Comparison of ENCODE assay signal across 25 mouse cellular contexts in genomic region chr19:55616276-55616675, GRCm38 (mm10).
DNase-seq lines count a peak whose midpoint lies in the region.
"Had no signal": no experiment of that assay in that cellular context is flagged by ENCODE, and none has a peak within 500 bp of the region (broad histone marks: within the 10 kb centered on the region; RNA-seq: fewer than 3 reads in every experiment).

No protein-coding gene starts in this region.

- peaks cover 26% of the 10 kb centered on the region for H3K27me3 ChIP-seq in heart, embryonic 10.5 days (ENCODE audit: insufficient read depth, poor library complexity, severe bottlenecking)
- H3K27me3 ChIP-seq: intestine, embryonic 15.5 days had no signal

- H3K27ac ChIP-seq in heart, embryonic 10.5 days = no peak overlapping the region
- H3K27ac ChIP-seq: forebrain, embryonic 12.5 days; heart, embryonic 13.5 days; hindbrain, embryonic 12.5 days; hindbrain, postnatal 0 days; intestine, embryonic 15.5 days; kidney, postnatal 0 days; liver, embryonic 14.5 days; macrophage; midbrain, embryonic 13.5 days; neural tube, embryonic 13.5 days had no signal

- peak; percentile 47 to 66 for DNase-seq in cerebellum, postnatal 14 days
- no peak for DNase-seq in cerebellum, adult 11 months
- peak; percentile 34 for DNase-seq in heart, postnatal 4 days
- DNase-seq in heart, embryonic 10.5 days (ENCODE audit: low spot score) = no peak
- peak; percentile 66 for DNase-seq in adrenal gland, postnatal 10 days
- no peak for DNase-seq in ovary, postnatal 10 days (ENCODE audit: low spot score)
- no peak for DNase-seq in T-cell, adult 2 months (ENCODE audit: low spot score)
- DNase-seq: forebrain, postnatal 0 days; gastrocnemius, postnatal 10 days; layer of hippocampus, postnatal 36 days; liver; lung, adult 2 months; lung, postnatal 10 days; thymus, postnatal 4 days had no signal

- 82% methylated on average over 7 of the region's 7 CpGs for WGBS in heart, embryonic 10.5 days

- H3K36me3 ChIP-seq in heart, embryonic 10.5 days = no peaks in the 10 kb centered on the region
- H3K36me3 ChIP-seq: forebrain, embryonic 12.5 days; heart, embryonic 13.5 days; hindbrain, embryonic 12.5 days; intestine, embryonic 15.5 days; midbrain, embryonic 13.5 days; neural tube, embryonic 13.5 days had no signal

- no peak overlapping the region for H3K4me3 ChIP-seq in heart, embryonic 10.5 days
- H3K4me3 ChIP-seq: erythroblast, embryonic 14.5 days; forebrain, embryonic 12.5 days; heart, embryonic 13.5 days; hindbrain, embryonic 12.5 days; intestine, embryonic 15.5 days; midbrain, embryonic 13.5 days; neural tube, embryonic 13.5 days had no signal

- H3K9me3 ChIP-seq in heart, embryonic 10.5 days = no peaks in the 10 kb centered on the region
- H3K9me3 ChIP-seq: forebrain, embryonic 12.5 days; heart, embryonic 13.5 days; hindbrain, embryonic 12.5 days; intestine, embryonic 15.5 days; midbrain, embryonic 13.5 days; neural tube, embryonic 13.5 days had no signal

- H3K4me1 ChIP-seq in heart, embryonic 10.5 days = peaks cover 43% of the 10 kb centered on the region

Comparison
In these comparisons a context has a peak if more than half of its experiments do, and no peak if none do; other contexts are left out.
1. DNase-seq: peak in cerebellum, postnatal 14 days (2 of 2), heart, postnatal 4 days (single experiment) and adrenal gland, postnatal 10 days (single experiment); none in cerebellum, adult 11 months (single experiment), heart, embryonic 10.5 days (single experiment), ovary, postnatal 10 days (single experiment) and T-cell, adult 2 months (single experiment).